Mouse (Mus musculus): ENCODE data around the gene Boc. TPM values are rescaled to one million over a fixed set of nuclear protein-coding genes. Genes with fewer than 3 reads are reported as not detected.

Gene Boc
- polyA plus RNA-seq, 1 experiment from 2014 or later = 7.8 TPM

DNA sequence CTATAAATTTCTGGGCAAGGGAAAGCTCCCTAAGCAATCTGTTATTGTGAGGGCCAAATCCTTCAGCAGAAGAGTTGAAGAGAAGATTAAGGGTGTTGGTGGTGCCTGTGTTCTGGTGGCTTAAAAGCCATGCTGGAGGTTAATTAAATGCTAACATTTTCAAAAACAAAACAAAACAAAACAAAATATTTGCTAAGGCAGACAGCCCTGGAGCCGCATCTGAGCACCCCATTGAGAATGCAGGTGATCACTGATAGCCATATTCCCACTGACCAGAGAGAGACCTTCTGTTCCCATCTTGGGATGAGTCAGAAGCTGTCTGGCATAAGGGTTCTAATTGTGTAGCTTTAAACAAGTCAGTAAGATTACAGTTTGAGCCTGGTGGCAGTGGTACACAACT, 19.9 kb upstream of the Boc start:
- H3K27me3 ChIP-seq (ENCODE audit: control insufficient read depth, insufficient read depth, low read length) = no peaks in the 10 kb centered on the region
- 88% methylated on average over 1 of the region's 1 CpGs for WGBS
- H3K4me2 ChIP-seq (ENCODE audit: low read depth, low read length) = no peak overlapping the region
- no peaks in the 10 kb centered on the region; the same call in 1 of the 2 replicates for H3K4me1 ChIP-seq (ENCODE audit: control insufficient read depth, insufficient read depth, low read length)
- no peak for ATAC-seq (ENCODE audit: low read depth)
- H3K9me3 ChIP-seq (ENCODE audit: control insufficient read depth, low read length) = no peaks in the 10 kb centered on the region
- no peak overlapping the region for H3K4me3 ChIP-seq (ENCODE audit: low read depth, low read length)
- H3K36me3 ChIP-seq (ENCODE audit: control insufficient read depth, insufficient read depth, low read length) = no peaks in the 10 kb centered on the region
- no peak overlapping the region for H3K27ac ChIP-seq (ENCODE audit: low read depth, low read length)
- H3K9ac ChIP-seq (replicated peaks; ENCODE audit: low read depth, low read length) = no peak overlapping the region

- Histone ChIP-seq H3K9me3 (ENCODE audit: control insufficient read depth, low read length) (no peaks in the 10 kb centered on the region), H3K4me2 (ENCODE audit: low read depth, low read length) (no peak overlapping the region)
Observed at GRCm38 (mm10) chr16:44568056-44568455, 9.4 kb upstream of the Boc start.

DNA sequence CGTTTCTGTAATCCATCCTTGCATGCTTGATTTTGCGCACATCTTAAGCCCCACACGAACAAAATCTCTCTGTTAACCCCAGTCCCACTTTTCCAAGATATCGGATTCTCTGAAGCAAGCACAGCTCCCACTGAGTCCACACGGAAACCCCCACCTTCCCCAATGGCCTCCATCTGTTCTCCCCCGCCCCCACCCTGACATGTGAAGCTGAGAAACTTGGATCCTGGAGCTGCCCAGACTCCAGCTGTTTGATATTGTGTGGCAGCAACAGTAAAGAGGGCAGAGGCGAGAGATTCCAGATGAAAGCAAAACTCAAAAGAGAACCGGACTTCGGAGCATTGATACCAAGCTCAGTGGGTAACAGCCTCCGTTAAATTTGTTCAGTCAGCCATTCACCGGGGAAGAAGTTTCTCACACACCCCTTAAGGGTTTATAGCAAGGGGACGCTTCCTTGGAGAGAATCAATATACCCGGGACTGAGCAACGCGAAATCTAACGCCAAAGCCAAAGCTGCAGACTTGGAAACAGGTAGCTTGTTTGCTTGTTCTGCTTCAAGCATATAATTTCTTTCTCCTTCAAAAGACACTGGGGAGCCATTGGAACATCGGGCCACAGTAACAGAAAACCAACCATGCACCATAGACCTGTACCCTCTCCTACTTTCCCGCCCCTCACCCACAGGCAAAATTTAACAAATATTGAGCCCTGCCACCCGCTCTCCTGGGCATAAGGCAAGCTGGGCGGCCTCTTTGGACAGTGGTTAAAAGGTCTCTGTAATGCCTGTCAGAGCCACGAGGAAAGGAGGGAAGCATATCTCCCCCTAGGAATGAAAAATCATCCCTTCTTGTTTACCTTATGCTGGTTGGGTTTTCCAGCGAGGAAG, 6.9 kb upstream of the Boc start:
- 31% methylated on average over 22 of the region's 22 CpGs for WGBS
- Histone ChIP-seq H3K9me3 (ENCODE audit: control insufficient read depth, low read length) (no peaks in the 10 kb centered on the region), H3K4me1 (ENCODE audit: control insufficient read depth, insufficient read depth, low read length) (no peaks in the 10 kb centered on the region; the same call in 1 of the 2 replicates), H3K4me2 (ENCODE audit: low read depth, low read length) (peak overlapping the region; percentile 16; the same call in 1 of the 2 replicates), H3K9ac (replicated peaks; ENCODE audit: low read depth, low read length) (no peak overlapping the region), H3K27me3 (ENCODE audit: control insufficient read depth, insufficient read depth, low read length) (no peaks in the 10 kb centered on the region), H3K36me3 (ENCODE audit: control insufficient read depth, insufficient read depth, low read length) (no peaks in the 10 kb centered on the region), H3K4me3 (ENCODE audit: low read depth, low read length) (no peak overlapping the region), H3K27ac (ENCODE audit: low read depth, low read length) (no peak overlapping the region)
- 0 out of 2 replicates have a peak, but pooled peaks have one; percentile 23 for ATAC-seq (ENCODE audit: low read depth)

More at GRCm38 (mm10) chr16:44568056-44568455, 9.4 kb upstream of the Boc start:
- H3K36me3 ChIP-seq (ENCODE audit: control insufficient read depth, insufficient read depth, low read length) = no peaks in the 10 kb centered on the region
- H3K27ac ChIP-seq (ENCODE audit: low read depth, low read length) = no peak overlapping the region
- H3K27me3 ChIP-seq (ENCODE audit: control insufficient read depth, insufficient read depth, low read length) = no peaks in the 10 kb centered on the region
- ATAC-seq (ENCODE audit: low read depth) = no peak
- H3K9ac ChIP-seq (replicated peaks; ENCODE audit: low read depth, low read length) = no peak overlapping the region
- H3K4me3 ChIP-seq (ENCODE audit: low read depth, low read length) = no peak overlapping the region
- H3K4me1 ChIP-seq (ENCODE audit: control insufficient read depth, insufficient read depth, low read length) = no peaks in the 10 kb centered on the region; the same call in 1 of the 2 replicates

- WGBS = 61% methylated on average over 8 of the region's 8 CpGs
- H3K9ac ChIP-seq (replicated peaks; ENCODE audit: low read depth, low read length) = no peak overlapping the region
- ATAC-seq (ENCODE audit: low read depth) = no peak
- no peak overlapping the region for H3K4me2 ChIP-seq (ENCODE audit: low read depth, low read length)
- H3K4me3 ChIP-seq (ENCODE audit: low read depth, low read length) = no peak overlapping the region
- H3K27ac ChIP-seq (ENCODE audit: low read depth, low read length) = no peak overlapping the region
- H3K27me3 ChIP-seq (ENCODE audit: control insufficient read depth, insufficient read depth, low read length) = no peaks in the 10 kb centered on the region
- H3K9me3 ChIP-seq (ENCODE audit: control insufficient read depth, low read length) = no peaks in the 10 kb centered on the region
- H3K4me1 ChIP-seq (ENCODE audit: control insufficient read depth, insufficient read depth, low read length) = no peaks in the 10 kb centered on the region; the same call in 1 of the 2 replicates
- H3K36me3 ChIP-seq (ENCODE audit: control insufficient read depth, insufficient read depth, low read length) = no peaks in the 10 kb centered on the region
Observed at GRCm38 (mm10) chr16:44564359-44564758, 5.7 kb upstream of the Boc start.

- Histone ChIP-seq H3K27me3 (ENCODE audit: control insufficient read depth, insufficient read depth, low read length) (no peaks in the 10 kb centered on the region), H3K9ac (replicated peaks; ENCODE audit: low read depth, low read length) (no peak overlapping the region), H3K27ac (ENCODE audit: low read depth, low read length) (no peak overlapping the region), H3K9me3 (ENCODE audit: control insufficient read depth, low read length) (no peaks in the 10 kb centered on the region), H3K4me2 (ENCODE audit: low read depth, low read length) (no peak overlapping the region), H3K4me1 (ENCODE audit: control insufficient read depth, insufficient read depth, low read length) (no peaks in the 10 kb centered on the region; the same call in 1 of the 2 replicates), H3K36me3 (ENCODE audit: control insufficient read depth, insufficient read depth, low read length) (no peaks in the 10 kb centered on the region), H3K4me3 (ENCODE audit: low read depth, low read length) (no peak overlapping the region)
- no peak for ATAC-seq (ENCODE audit: low read depth)
- WGBS = 76% methylated on average over 3 of the region's 3 CpGs
Observed at GRCm38 (mm10) chr16:44562061-44562460, 3.4 kb upstream of the Boc start.

- Histone ChIP-seq H3K9me3 (ENCODE audit: control insufficient read depth, low read length) (no peaks in the 10 kb centered on the region), H3K4me2 (ENCODE audit: low read depth, low read length) (no peak overlapping the region), H3K27ac (ENCODE audit: low read depth, low read length) (no peak overlapping the region), H3K36me3 (ENCODE audit: control insufficient read depth, insufficient read depth, low read length) (no peaks in the 10 kb centered on the region), H3K27me3 (ENCODE audit: control insufficient read depth, insufficient read depth, low read length) (no peaks in the 10 kb centered on the region), H3K9ac (replicated peaks; ENCODE audit: low read depth, low read length) (no peak overlapping the region), H3K4me1 (ENCODE audit: control insufficient read depth, insufficient read depth, low read length) (no peaks in the 10 kb centered on the region; the same call in 1 of the 2 replicates), H3K4me3 (ENCODE audit: low read depth, low read length) (no peak overlapping the region)
- ATAC-seq (ENCODE audit: low read depth) = no peak
- WGBS = 16% methylated on average over 1 of the region's 1 CpGs
Observed at GRCm38 (mm10) chr16:44560214-44560613, 1.5 kb upstream of the Boc start.

DNA sequence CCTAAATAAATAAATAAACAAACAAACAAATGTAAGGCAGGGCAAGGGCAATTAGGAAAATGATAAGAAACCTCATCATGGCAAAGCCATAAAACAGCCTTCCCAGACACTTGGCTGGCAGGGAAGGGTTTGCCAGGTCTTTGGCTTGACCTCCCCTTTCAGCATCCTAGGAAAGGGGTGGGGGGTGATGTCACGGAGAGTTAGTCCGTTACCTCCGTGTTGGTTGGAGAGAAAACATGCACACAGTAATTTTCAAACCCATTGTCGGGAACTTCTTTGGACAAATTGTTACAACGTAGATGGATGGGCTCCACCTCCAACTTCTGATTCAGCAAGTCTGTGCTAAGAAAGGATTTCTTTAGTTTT, 616 bp upstream of the Boc start:
- H3K27me3 ChIP-seq (ENCODE audit: control insufficient read depth, insufficient read depth, low read length) = no peaks in the 10 kb centered on the region
- WGBS = 10% methylated on average over 5 of the region's 5 CpGs
- no peaks in the 10 kb centered on the region for H3K36me3 ChIP-seq (ENCODE audit: control insufficient read depth, insufficient read depth, low read length)
- peaks cover 2% of the 10 kb centered on the region; the same call in 1 of the 2 replicates for H3K4me1 ChIP-seq (ENCODE audit: control insufficient read depth, insufficient read depth, low read length)
- ATAC-seq (ENCODE audit: low read depth) = no peak
- H3K9ac ChIP-seq (replicated peaks; ENCODE audit: low read depth, low read length) = no peak overlapping the region
- H3K4me2 ChIP-seq (ENCODE audit: low read depth, low read length) = peak overlapping the region; percentile 95
- H3K4me3 ChIP-seq (ENCODE audit: low read depth, low read length) = peak overlapping the region; percentile 74; the same call in 1 of the 2 replicates
- no peak overlapping the region for H3K27ac ChIP-seq (ENCODE audit: low read depth, low read length)
- H3K9me3 ChIP-seq (ENCODE audit: control insufficient read depth, low read length) = no peaks in the 10 kb centered on the region

DNA sequence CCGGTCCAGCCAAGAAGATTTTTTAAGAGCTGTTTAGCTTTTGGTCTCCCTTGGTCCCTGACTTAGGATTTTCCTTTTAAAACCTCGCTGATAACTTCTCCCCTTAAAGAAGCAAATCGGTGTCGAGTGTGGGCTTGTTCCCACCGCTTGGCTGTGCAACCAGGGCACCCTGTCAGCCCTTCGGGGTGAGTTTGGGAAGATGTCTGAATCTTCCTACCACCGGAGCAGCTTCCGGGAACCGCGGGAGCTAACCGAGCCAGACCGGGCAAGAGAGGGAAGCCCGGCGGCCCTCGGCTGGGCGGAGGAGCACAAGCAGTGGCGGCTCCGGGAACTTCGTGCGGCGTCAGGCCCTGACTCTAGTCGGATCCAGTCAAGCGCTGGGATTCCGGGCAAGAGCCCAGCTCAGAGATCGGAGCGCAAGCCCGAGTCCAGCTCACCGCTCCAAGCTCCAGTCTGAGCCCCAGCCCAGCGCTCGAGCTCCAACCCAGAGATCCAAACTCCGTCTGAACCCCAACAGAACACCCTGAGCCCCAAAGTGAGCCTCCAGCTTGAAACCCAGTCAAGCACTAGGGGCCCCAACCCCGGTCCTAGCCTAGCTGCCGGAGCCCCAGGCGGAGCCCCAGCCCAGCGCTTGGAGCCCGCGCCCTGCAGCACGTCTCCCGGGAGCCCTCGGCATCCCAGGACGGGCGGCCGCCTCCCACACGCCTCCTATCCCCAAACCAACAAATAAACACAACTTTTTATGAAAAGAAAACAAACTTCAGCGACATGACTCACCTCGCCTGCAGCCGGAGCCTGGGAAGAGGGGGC, 831 bp downstream of the Boc start:
- under 1% methylated on average over 45 of the region's 47 CpGs for WGBS
- ATAC-seq (ENCODE audit: low read depth) = peak; percentile 77

More for the DNA sequence above, 831 bp downstream of the Boc start:
- H3K4me3 ChIP-seq (ENCODE audit: low read depth, low read length) = peak overlapping the region; percentile 74
- H3K27me3 ChIP-seq (ENCODE audit: control insufficient read depth, insufficient read depth, low read length) = no peaks in the 10 kb centered on the region
- no peaks in the 10 kb centered on the region for H3K36me3 ChIP-seq (ENCODE audit: control insufficient read depth, insufficient read depth, low read length)
- H3K9me3 ChIP-seq (ENCODE audit: control insufficient read depth, low read length) = no peaks in the 10 kb centered on the region
- peak overlapping the region; percentile 95 for H3K4me2 ChIP-seq (ENCODE audit: low read depth, low read length)
- H3K9ac ChIP-seq (replicated peaks; ENCODE audit: low read depth, low read length) = peak overlapping the region; percentile 76
- H3K4me1 ChIP-seq (ENCODE audit: control insufficient read depth, insufficient read depth, low read length) = 0 out of 2 replicates have a peak, but pooled peaks cover 2% of the 10 kb centered on the region
- H3K27ac ChIP-seq (ENCODE audit: low read depth, low read length) = peak overlapping the region; percentile 79

Measured in neural tube, embryonic 14.5 days (tissue).